Mouse (Mus musculus) lung, adult 2 months (tissue): Measurements from ENCODE around the gene Abcb8. TPM values are rescaled to one million over a fixed set of nuclear protein-coding genes. Genes with fewer than 3 reads are reported as not detected.

ENCODE experiments used
- DNase-seq: peaks from one replicate; pipeline ENCODE4 v3.0.0; 2022
- H3K4me1 ChIP-seq: fragments of 200-500 bp; 2 replicates; pipeline ENCODE4 v1.6.1; 2011; ENCODE audit warnings: low read length; ENCODE audit not compliant: control insufficient read depth, insufficient read depth
- H3K4me3 ChIP-seq: fragments of 200-500 bp; replicated peaks from 2 replicates; pipeline ENCODE3; 2011; ENCODE audit warnings: low read depth, mild to moderate bottlenecking, control low read depth, low read length; ENCODE audit errors: extremely low read depth
- CTCF ChIP-seq: fragments of 200-500 bp; IDR thresholded peaks from 2 replicates; pipeline ENCODE4 v1.5.1; 2011; ENCODE audit warnings: mild to moderate bottlenecking, low read length, control low read depth; ENCODE audit not compliant: insufficient read depth
- POLR2A ChIP-seq: fragments of 200-500 bp; IDR thresholded peaks from 2 replicates; pipeline ENCODE4 v1.6.1; 2011; ENCODE audit warnings: low read depth, mild to moderate bottlenecking, control low read depth, low read length, borderline replicate concordance; ENCODE audit errors: extremely low read depth
- WGBS: fragments of 180-500 bp; shearing (Covaris S2); methylation state at CpG from one replicate; pipeline ENCODE4 v1.1.7; 2018; 5-methylcytosine and 5-hydroxymethylcytosine counted together
- polyA plus RNA-seq: library from polyadenylated mRNA; depleted of rRNA; stranded (reverse); fragments of >200 nt; gene quantifications from 2 replicates; pipeline ENCODE4 v1.2.3, GENCODE M21; 2012

Gene Abcb8
- polyA plus RNA-seq, 1 experiment = 38.5 TPM

GRCm38 (mm10) chr5:24364963-24365362, 28.5 kb upstream of the Abcb8 start:
- 58% methylated on average over 10 of the region's 10 CpGs for WGBS
- H3K4me3 ChIP-seq = peak overlapping the region; percentile 50
- TF ChIP-seq POLR2A = no peak
- TF ChIP-seq CTCF = no peak

GRCm38 (mm10) chr5:24365528-24365927, 27.9 kb upstream of the Abcb8 start:
- peak overlapping the region; percentile 4 for H3K4me3 ChIP-seq
- 27% methylated on average over 5 of the region's 5 CpGs for WGBS
- no peak for DNase-seq
- no peak for TF ChIP-seq POLR2A
- TF ChIP-seq CTCF = no peak
- no peaks in the 10 kb centered on the region for H3K4me1 ChIP-seq

More at GRCm38 (mm10) chr5:24364963-24365362, 28.5 kb upstream of the Abcb8 start:
- H3K4me1 ChIP-seq = no peaks in the 10 kb centered on the region
- DNase-seq = no peak

GRCm38 (mm10) chr5:24366426-24366825, 27.0 kb upstream of the Abcb8 start:
- Histone ChIP-seq H3K4me1 (no peaks in the 10 kb centered on the region), H3K4me3 (no peak overlapping the region)
- TF ChIP-seq CTCF (no peak), POLR2A (no peak)
- WGBS = 77% methylated on average over 9 of the region's 9 CpGs
- no peak for DNase-seq

- no peak for DNase-seq
- 88% methylated on average over 9 of the region's 9 CpGs for WGBS
- no peak for TF ChIP-seq POLR2A
- no peak for TF ChIP-seq CTCF
- H3K4me1 ChIP-seq = no peaks in the 10 kb centered on the region
- no peak overlapping the region for H3K4me3 ChIP-seq
Measured at GRCm38 (mm10) chr5:24369767-24370166, 23.7 kb upstream of the Abcb8 start.

GRCm38 (mm10) chr5:24373807-24374206, 19.7 kb upstream of the Abcb8 start:
- H3K4me3 ChIP-seq = no peak overlapping the region

GRCm38 (mm10) chr5:24374216-24374615, 19.2 kb upstream of the Abcb8 start:
- no peak for DNase-seq
- H3K4me1 ChIP-seq = no peaks in the 10 kb centered on the region
- TF ChIP-seq POLR2A (no peak), CTCF (no peak)
- 24% methylated on average over 6 of the region's 6 CpGs for WGBS
- H3K4me3 ChIP-seq = no peak overlapping the region

More at GRCm38 (mm10) chr5:24373807-24374206, 19.7 kb upstream of the Abcb8 start:
- DNase-seq = no peak
- TF ChIP-seq POLR2A = no peak
- no peak for TF ChIP-seq CTCF
- 75% methylated on average over 5 of the region's 5 CpGs for WGBS
- no peaks in the 10 kb centered on the region for H3K4me1 ChIP-seq

GRCm38 (mm10) chr5:24374666-24375328, 18.7 kb upstream of the Abcb8 start:
- H3K4me1 ChIP-seq = no peaks in the 10 kb centered on the region
- 55% methylated on average over 7 of the region's 7 CpGs for WGBS
- no peak overlapping the region for H3K4me3 ChIP-seq
- DNase-seq = no peak
- TF ChIP-seq POLR2A (no peak), CTCF (no peak)

GRCm38 (mm10) chr5:24378700-24379099, 14.8 kb upstream of the Abcb8 start:
- no peak for DNase-seq
- TF ChIP-seq CTCF = no peak
- no peak for TF ChIP-seq POLR2A
- H3K4me3 ChIP-seq = no peak overlapping the region
- 79% methylated on average over 2 of the region's 2 CpGs for WGBS
- H3K4me1 ChIP-seq = peaks cover 7% of the 10 kb centered on the region; the same call in 1 of the 2 replicates

GRCm38 (mm10) chr5:24379501-24379900, 14.0 kb upstream of the Abcb8 start:
- TF ChIP-seq POLR2A = no peak
- no peak for TF ChIP-seq CTCF
- H3K4me1 ChIP-seq = peaks cover 13% of the 10 kb centered on the region
- 82% methylated on average over 4 of the region's 4 CpGs for WGBS
- no peak for DNase-seq
- no peak overlapping the region for H3K4me3 ChIP-seq

- TF ChIP-seq POLR2A (no peak), CTCF (no peak)
- no peak overlapping the region for H3K4me3 ChIP-seq
- no peak for DNase-seq
- 85% methylated on average over 4 of the region's 4 CpGs for WGBS
- peaks cover 14% of the 10 kb centered on the region for H3K4me1 ChIP-seq
Measured at GRCm38 (mm10) chr5:24380499-24380898, 13.0 kb upstream of the Abcb8 start.
